Mouse (Mus musculus) ES-E14 (cell line): ENCODE measurements around the gene Gm266.

ENCODE experiments used
- MAFK ChIP-seq: IDR thresholded peaks from 2 replicates; pipeline ENCODE4 v1.6.1; 2014; ENCODE audit warnings: mild to moderate bottlenecking, low read depth, low read length, inconsistent platforms; ENCODE audit not compliant: insufficient read depth
- ZC3H11A ChIP-seq: IDR thresholded peaks from 2 replicates; pipeline ENCODE4 v1.6.1; 2012; ENCODE audit warnings: low read depth, mild to moderate bottlenecking, inconsistent platforms, low read length, borderline replicate concordance
- ZNF384 ChIP-seq: IDR thresholded peaks from 2 replicates; pipeline ENCODE4 v1.6.1; 2012; ENCODE audit warnings: low read depth, low read length, inconsistent platforms

- TF ChIP-seq MAFK (no peak), ZC3H11A (no peak), ZNF384 (no peak)
Measured at GRCm38 (mm10) chr12:111489261-111489865, 3.7 kb upstream of the Gm266 start.
